Mouse (Mus musculus): ENCODE measurements around the gene Prm1. TPM values are rescaled to one million over a fixed set of nuclear protein-coding genes. Genes with fewer than 3 reads are reported as not detected.
"Not testable (repeated sequence)": the region's sequence is repeated elsewhere in the genome, so short reads cannot be mapped to it uniquely, and the experiment has no call there.

The Prm1 gene
- not detected in 2 replicates for polyA plus RNA-seq (2014; fragmentation: Nextera tagmentation; extraction: Ambion mirVana)

DNA sequence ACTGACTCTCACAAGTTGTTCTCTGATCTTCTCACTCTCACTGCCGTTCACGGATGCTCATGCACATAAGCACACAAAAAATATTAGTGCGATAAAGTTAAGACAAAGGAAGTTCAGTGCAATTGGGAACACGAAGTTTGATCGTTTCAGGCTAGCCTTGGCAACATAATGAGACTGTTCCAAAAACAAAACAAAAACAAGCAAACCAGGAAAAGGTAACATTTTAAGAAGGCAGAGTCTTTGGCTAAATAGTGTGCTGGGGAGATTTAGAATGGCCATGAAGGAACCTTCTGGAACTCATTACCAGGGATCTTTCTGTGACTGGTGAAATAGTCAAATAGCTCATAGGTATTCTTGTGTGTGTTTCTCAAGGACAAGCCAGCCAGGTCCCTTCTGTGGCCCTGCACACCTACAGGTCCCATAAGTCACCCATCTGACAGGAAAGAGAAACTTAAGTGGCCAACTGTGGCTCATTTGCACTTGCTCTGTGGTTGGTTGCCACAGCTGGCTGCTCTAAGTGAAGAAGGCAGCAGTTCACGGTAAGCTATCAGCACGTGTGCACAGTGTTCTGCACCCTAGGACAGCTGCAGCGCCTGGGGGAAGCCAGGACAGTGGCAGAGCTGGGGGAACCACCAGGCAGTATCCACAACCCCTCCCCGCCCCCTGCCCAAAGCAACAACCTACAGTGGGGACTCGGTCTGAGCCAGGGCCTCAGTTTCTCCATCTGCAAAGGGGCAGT, at the start of gene Prm1:
Prm1 (minus strand) TSS at position 51 of the 739 bp plus-strand sequence.
- Histone ChIP-seq H3K4me1 (ENCODE audit: control insufficient read depth, insufficient read depth, low read length) (no peaks in the 10 kb centered on the region), H3K4me3 (ENCODE audit: low read depth, low read length) (no peak within 1 kb of the TSS), H3K36me3 (ENCODE audit: control insufficient read depth, insufficient read depth, low read length) (no peaks in the 10 kb centered on the region), H3K4me2 (ENCODE audit: low read depth) (no peak within 1 kb of the TSS), H3K27ac (ENCODE audit: low read depth, low read length) (no peak within 1 kb of the TSS), H3K9me3 (ENCODE audit: control insufficient read depth, low read length) (no peaks in the 10 kb centered on the region), H3K27me3 (ENCODE audit: control insufficient read depth, insufficient read depth, low read length) (no peaks in the 10 kb centered on the region), H3K9ac (ENCODE audit: low read length) (no peak within 1 kb of the TSS)
- 81% methylated on average over 10 of the region's 10 CpGs for WGBS
- DNase-seq (ENCODE audit: low spot score) = no peak
- ATAC-seq (ENCODE audit: insufficient read depth, low FRiP score, low TSS enrichment) = no peak

DNA sequence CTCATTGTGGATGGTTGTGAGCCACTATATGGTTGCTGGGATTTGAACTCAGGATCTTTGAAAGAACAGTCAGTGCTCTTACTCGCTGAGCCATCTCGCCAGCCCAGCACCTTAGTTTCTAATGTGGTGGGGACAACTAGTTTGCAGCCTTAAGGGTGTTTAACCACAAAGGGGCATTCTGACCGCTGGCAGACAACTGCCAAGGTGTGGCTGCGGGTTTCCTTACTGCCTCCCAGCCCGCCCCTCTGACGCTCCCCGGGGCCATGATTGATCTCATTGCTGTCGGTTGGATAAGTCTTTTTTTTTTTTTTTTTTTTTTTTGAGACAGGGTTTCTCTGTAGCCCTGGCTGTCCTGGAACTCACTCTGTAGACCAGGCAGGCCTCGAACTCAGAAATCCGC, 46.6 kb upstream of the Prm1 start:
- 93% methylated on average over 10 of the region's 10 CpGs for WGBS
- not testable (repeated sequence) for ATAC-seq (ENCODE audit: insufficient read depth, low FRiP score, low TSS enrichment); H3K27me3 ChIP-seq (ENCODE audit: control insufficient read depth, insufficient read depth, low read length)

DNA sequence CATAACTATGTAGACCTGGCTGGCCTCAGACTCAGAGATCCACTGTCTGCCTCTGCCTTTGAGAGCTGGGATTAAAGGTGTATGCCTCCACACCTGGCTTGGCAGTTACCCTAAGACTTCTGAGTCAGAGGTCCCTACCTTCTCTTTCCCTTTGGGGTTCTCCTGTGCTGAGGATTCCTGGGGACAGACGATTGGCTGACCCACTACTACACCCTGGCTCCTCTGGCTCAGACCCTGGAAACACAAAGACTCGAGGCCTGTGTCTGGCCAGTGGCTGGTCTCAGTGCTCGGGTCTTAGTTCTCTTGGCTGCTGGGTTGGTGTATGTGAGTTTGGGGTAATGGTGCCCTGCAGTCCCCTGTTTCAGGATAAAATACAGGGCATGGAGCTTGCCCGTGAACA, 45.3 kb upstream of the Prm1 start:
- WGBS = 64% methylated on average over 4 of the region's 4 CpGs
- Histone ChIP-seq H3K4me1 (ENCODE audit: control insufficient read depth, insufficient read depth, low read length) (no peaks in the 10 kb centered on the region), H3K27me3 (ENCODE audit: control insufficient read depth, insufficient read depth, low read length) (no peaks in the 10 kb centered on the region), H3K4me2 (ENCODE audit: low read depth) (no peak overlapping the region), H3K36me3 (ENCODE audit: control insufficient read depth, insufficient read depth, low read length) (no peaks in the 10 kb centered on the region), H3K4me3 (ENCODE audit: low read depth, low read length) (no peak overlapping the region), H3K9me3 (ENCODE audit: control insufficient read depth, low read length) (no peaks in the 10 kb centered on the region), H3K9ac (ENCODE audit: low read length) (no peak overlapping the region), H3K27ac (ENCODE audit: low read depth, low read length) (no peak overlapping the region)
- ATAC-seq (ENCODE audit: insufficient read depth, low FRiP score, low TSS enrichment) (no peak), DNase-seq (ENCODE audit: low spot score) (no peak)

More for the DNA sequence above, 46.6 kb upstream of the Prm1 start:
- not testable (repeated sequence) for H3K9ac ChIP-seq (ENCODE audit: low read length); H3K4me2 ChIP-seq (ENCODE audit: low read depth); H3K36me3 ChIP-seq (ENCODE audit: control insufficient read depth, insufficient read depth, low read length); DNase-seq (ENCODE audit: low spot score); H3K4me1 ChIP-seq (ENCODE audit: control insufficient read depth, insufficient read depth, low read length); H3K27ac ChIP-seq (ENCODE audit: low read depth, low read length); H3K4me3 ChIP-seq (ENCODE audit: low read depth, low read length); H3K9me3 ChIP-seq (ENCODE audit: control insufficient read depth, low read length)

GRCm38 (mm10) chr16:10849965-10850861, 44.6 kb upstream of the Prm1 start:
- Histone ChIP-seq H3K4me2 (ENCODE audit: low read depth) (no peak overlapping the region), H3K4me1 (ENCODE audit: control insufficient read depth, insufficient read depth, low read length) (no peaks in the 10 kb centered on the region), H3K36me3 (ENCODE audit: control insufficient read depth, insufficient read depth, low read length) (no peaks in the 10 kb centered on the region), H3K4me3 (ENCODE audit: low read depth, low read length) (no peak overlapping the region), H3K27ac (ENCODE audit: low read depth, low read length) (no peak overlapping the region), H3K9me3 (ENCODE audit: control insufficient read depth, low read length) (no peaks in the 10 kb centered on the region), H3K27me3 (ENCODE audit: control insufficient read depth, insufficient read depth, low read length) (no peaks in the 10 kb centered on the region), H3K9ac (ENCODE audit: low read length) (no peak overlapping the region)
- 70% methylated on average over 12 of the region's 12 CpGs for WGBS
- DNase-seq (ENCODE audit: low spot score) = no peak
- no peak for ATAC-seq (ENCODE audit: insufficient read depth, low FRiP score, low TSS enrichment)

DNA sequence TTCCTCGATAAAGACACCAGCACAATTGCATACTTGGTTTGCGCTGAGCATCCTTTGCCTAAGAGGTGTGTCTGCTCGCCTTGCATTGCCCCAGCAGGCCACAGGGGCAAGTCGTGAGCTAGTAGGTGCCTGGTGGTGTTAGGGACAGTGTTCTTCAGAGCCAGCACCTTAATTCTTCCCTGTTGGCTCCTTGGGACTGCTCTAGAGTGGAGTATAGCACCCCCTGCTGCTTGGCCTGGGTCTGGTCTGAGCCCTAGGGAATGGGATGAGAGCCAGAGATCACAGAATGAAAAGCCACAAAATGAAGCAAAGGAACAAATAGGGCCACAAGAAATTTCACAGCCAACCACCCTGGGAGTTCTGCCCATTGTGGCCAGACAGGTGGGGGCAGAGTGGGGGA, 40.9 kb upstream of the Prm1 start:
- whole genome bisulfite sequencing = 53% methylated on average over 4 of the region's 4 CpGs
- ATAC-seq (ENCODE audit: insufficient read depth, low FRiP score, low TSS enrichment) (no peak), DNase-seq (ENCODE audit: low spot score) (no peak)
- Histone ChIP-seq H3K4me1 (ENCODE audit: control insufficient read depth, insufficient read depth, low read length) (peaks cover 5% of the 10 kb centered on the region; the same call in 1 of the 2 replicates), H3K36me3 (ENCODE audit: control insufficient read depth, insufficient read depth, low read length) (no peaks in the 10 kb centered on the region), H3K27ac (ENCODE audit: low read depth, low read length) (no peak overlapping the region), H3K9ac (ENCODE audit: low read length) (no peak overlapping the region), H3K9me3 (ENCODE audit: control insufficient read depth, low read length) (no peaks in the 10 kb centered on the region), H3K4me2 (ENCODE audit: low read depth) (no peak overlapping the region), H3K4me3 (ENCODE audit: low read depth, low read length) (no peak overlapping the region), H3K27me3 (ENCODE audit: control insufficient read depth, insufficient read depth, low read length) (no peaks in the 10 kb centered on the region)

DNA sequence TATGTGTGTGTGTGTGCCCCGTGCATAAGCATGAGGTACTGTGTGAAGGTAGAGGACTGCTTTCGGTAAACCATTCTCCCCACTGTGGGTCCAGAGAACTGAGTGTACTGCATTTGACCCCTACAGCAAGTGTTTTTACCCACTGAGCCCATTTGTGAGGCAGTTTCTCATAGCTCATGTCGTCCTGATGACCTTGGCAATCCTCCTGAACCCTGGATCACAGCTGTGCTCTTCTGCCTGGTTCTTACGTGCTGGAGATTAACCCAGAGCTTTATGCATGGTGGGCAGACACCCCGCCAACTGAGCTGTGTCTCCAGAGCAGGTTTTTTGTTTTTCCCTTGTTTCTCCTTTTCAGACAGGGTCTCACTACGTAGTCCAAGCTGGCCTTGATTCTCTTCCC, 40.3 kb upstream of the Prm1 start:
- Histone ChIP-seq H3K27me3 (ENCODE audit: control insufficient read depth, insufficient read depth, low read length) (no peaks in the 10 kb centered on the region), H3K4me1 (ENCODE audit: control insufficient read depth, insufficient read depth, low read length) (peaks cover 5% of the 10 kb centered on the region; the same call in 1 of the 2 replicates), H3K4me2 (ENCODE audit: low read depth) (no peak overlapping the region), H3K9me3 (ENCODE audit: control insufficient read depth, low read length) (no peaks in the 10 kb centered on the region), H3K36me3 (ENCODE audit: control insufficient read depth, insufficient read depth, low read length) (no peaks in the 10 kb centered on the region), H3K27ac (ENCODE audit: low read depth, low read length) (no peak overlapping the region), H3K4me3 (ENCODE audit: low read depth, low read length) (no peak overlapping the region), H3K9ac (ENCODE audit: low read length) (no peak overlapping the region)
- 82% methylated on average over 6 of the region's 6 CpGs for WGBS
- DNase-seq (ENCODE audit: low spot score) (no peak), ATAC-seq (ENCODE audit: insufficient read depth, low FRiP score, low TSS enrichment) (no peak)

GRCm38 (mm10) chr16:10844319-10844670, 38.7 kb upstream of the Prm1 start:
- DNase-seq (ENCODE audit: low spot score) (no peak), ATAC-seq (ENCODE audit: insufficient read depth, low FRiP score, low TSS enrichment) (no peak)
- no peak overlapping the region; the same call in 1 of the 2 replicates for H3K9ac ChIP-seq (ENCODE audit: low read length)
- H3K9me3 ChIP-seq (ENCODE audit: control insufficient read depth, low read length) = no peaks in the 10 kb centered on the region
- H3K4me3 ChIP-seq (ENCODE audit: low read depth, low read length) = no peak overlapping the region
- no peaks in the 10 kb centered on the region for H3K27me3 ChIP-seq (ENCODE audit: control insufficient read depth, insufficient read depth, low read length)
- H3K4me2 ChIP-seq (ENCODE audit: low read depth) = no peak overlapping the region
- H3K36me3 ChIP-seq (ENCODE audit: control insufficient read depth, insufficient read depth, low read length) = no peaks in the 10 kb centered on the region
- H3K27ac ChIP-seq (ENCODE audit: low read depth, low read length) = no peak overlapping the region
- H3K4me1 ChIP-seq (ENCODE audit: control insufficient read depth, insufficient read depth, low read length) = peaks cover 5% of the 10 kb centered on the region; the same call in 1 of the 2 replicates
- 82% methylated on average over 6 of the region's 6 CpGs for WGBS

- Histone ChIP-seq H3K4me3 (ENCODE audit: low read depth, low read length) (no peak overlapping the region), H3K27ac (ENCODE audit: low read depth, low read length) (no peak overlapping the region), H3K4me1 (ENCODE audit: control insufficient read depth, insufficient read depth, low read length) (peaks cover 5% of the 10 kb centered on the region; the same call in 1 of the 2 replicates), H3K36me3 (ENCODE audit: control insufficient read depth, insufficient read depth, low read length) (no peaks in the 10 kb centered on the region), H3K27me3 (ENCODE audit: control insufficient read depth, insufficient read depth, low read length) (no peaks in the 10 kb centered on the region), H3K9me3 (ENCODE audit: control insufficient read depth, low read length) (no peaks in the 10 kb centered on the region), H3K4me2 (ENCODE audit: low read depth) (peak overlapping the region; percentile 19; the same call in 1 of the 2 replicates), H3K9ac (ENCODE audit: low read length) (peak overlapping the region; percentile 36)
- ATAC-seq (ENCODE audit: insufficient read depth, low FRiP score, low TSS enrichment) (no peak), DNase-seq (ENCODE audit: low spot score) (peak; percentile 48)
- 30% methylated on average over 18 of the region's 18 CpGs for WGBS
Observed at GRCm38 (mm10) chr16:10843486-10844318, 38.1 kb upstream of the Prm1 start.
